Mouse (Mus musculus): ENCODE measurements around the gene C7. TPM values are rescaled to one million over a fixed set of nuclear protein-coding genes. Genes with fewer than 3 reads are reported as not detected.
"Not testable (repeated sequence)": the region's sequence is repeated elsewhere in the genome, so short reads cannot be mapped to it uniquely, and the experiment has no call there.

The C7 gene
- not detected in 2 replicates for total RNA-seq (2015)
- total RNA-seq (2017): not detected in 2 replicates

GRCm38 (mm10) chr15:5063635-5064034 is at the start of gene C7:
TSS of gene C7 (minus strand) at chr15:5063740.
- ATAC-seq (ENCODE audit: poor library complexity, severe bottlenecking): no peak

GRCm38 (mm10) chr15:5112651-5113050 is 49.1 kb upstream of the C7 start:
- ATAC-seq (ENCODE audit: poor library complexity, severe bottlenecking): no peak

GRCm38 (mm10) chr15:5108655-5109040 is 45.1 kb upstream of the C7 start:
- peak; percentile 34 for ATAC-seq (ENCODE audit: poor library complexity, severe bottlenecking)

GRCm38 (mm10) chr15:5107686-5108654 is 44.4 kb upstream of the C7 start, which contains the start of gene Card6:
TSS of gene Card6 (minus strand) at chr15:5108539.
- peak; percentile 84 for ATAC-seq (ENCODE audit: poor library complexity, severe bottlenecking)

GRCm38 (mm10) chr15:5106293-5106692 is 42.8 kb upstream of the C7 start:
- peak; percentile 51; the same call in 1 of the 2 replicates for ATAC-seq (ENCODE audit: poor library complexity, severe bottlenecking)

- no peak for ATAC-seq (ENCODE audit: poor library complexity, severe bottlenecking)
These were observed 42.4 kb upstream of the C7 start for GRCm38 (mm10) chr15:5105891-5106290.

- no peak for ATAC-seq (ENCODE audit: poor library complexity, severe bottlenecking)
These were observed 38.8 kb upstream of the C7 start for GRCm38 (mm10) chr15:5102312-5102711.

- no peak for ATAC-seq (ENCODE audit: poor library complexity, severe bottlenecking)
These were observed 33.8 kb upstream of the C7 start for GRCm38 (mm10) chr15:5097376-5097775.

GRCm38 (mm10) chr15:5095534-5096301 is 32.2 kb upstream of the C7 start:
- no peak for ATAC-seq (ENCODE audit: poor library complexity, severe bottlenecking)

GRCm38 (mm10) chr15:5090131-5090530 is 26.6 kb upstream of the C7 start:
- no peak for ATAC-seq (ENCODE audit: poor library complexity, severe bottlenecking)

- ATAC-seq (ENCODE audit: poor library complexity, severe bottlenecking): no peak
These were observed 25.5 kb upstream of the C7 start for GRCm38 (mm10) chr15:5088850-5089608.

- ATAC-seq (ENCODE audit: poor library complexity, severe bottlenecking): peak; percentile 59; the same call in 1 of the 2 replicates
These were observed 22.6 kb upstream of the C7 start for GRCm38 (mm10) chr15:5086162-5086561.

- no peak for ATAC-seq (ENCODE audit: poor library complexity, severe bottlenecking)
These were observed 17.7 kb upstream of the C7 start for GRCm38 (mm10) chr15:5081235-5081634.

- ATAC-seq (ENCODE audit: poor library complexity, severe bottlenecking): no peak
These were observed 5.4 kb upstream of the C7 start for GRCm38 (mm10) chr15:5068801-5069518.

- no peak for ATAC-seq (ENCODE audit: poor library complexity, severe bottlenecking)
These were observed 17.8 kb downstream of the C7 start for GRCm38 (mm10) chr15:5045560-5046284.

- ATAC-seq (ENCODE audit: poor library complexity, severe bottlenecking): no peak
These were observed 34.3 kb downstream of the C7 start for GRCm38 (mm10) chr15:5029256-5029655.

- ATAC-seq (ENCODE audit: poor library complexity, severe bottlenecking): not testable (repeated sequence)
These were observed 39.9 kb downstream of the C7 start for GRCm38 (mm10) chr15:5023479-5024265.

GRCm38 (mm10) chr15:5009644-5010107 is 53.9 kb downstream of the C7 start:
- ATAC-seq (ENCODE audit: poor library complexity, severe bottlenecking): no peak
